Mouse (Mus musculus) heart, embryonic 13.5 days (tissue): ENCODE data around the gene Snap25. TPM values are rescaled to one million over a fixed set of nuclear protein-coding genes. Genes with fewer than 3 reads are reported as not detected.
A peak's percentile ranks its signal among the peaks of the same experiment; 100 is the strongest.

ENCODE experiments used
- ATAC-seq: fragments of 200-750 bp; cut with Nextera tagmentation; 2 replicates; pipeline ENCODE4 v1.8.0; 2017; ENCODE audit warnings: moderate TSS enrichment; ENCODE audit not compliant: insufficient number of reproducible peaks, low FRiP score, low TSS enrichment; ENCODE audit errors: extremely low read depth
- H3K27ac ChIP-seq: fragments of 300-500 bp; sonication (generic); replicated peaks from 2 replicates; pipeline ENCODE4 v1.5.1; 2015; ENCODE audit warnings: moderate library complexity, mild to moderate bottlenecking, inconsistent platforms
- H3K27me3 ChIP-seq: fragments of 300-500 bp; sonication (generic); replicated peaks from 2 replicates; pipeline ENCODE4 v1.6.1; 2015; ENCODE audit warnings: mild to moderate bottlenecking, inconsistent platforms
- H3K36me3 ChIP-seq: fragments of 300-500 bp; sonication (generic); 2 replicates; pipeline ENCODE4 v1.6.1; 2015; ENCODE audit warnings: mild to moderate bottlenecking, inconsistent platforms
- H3K4me1 ChIP-seq: fragments of 300-500 bp; sonication (generic); 2 replicates; pipeline ENCODE4 v1.6.1; 2015; ENCODE audit warnings: inconsistent platforms
- H3K4me2 ChIP-seq: fragments of 300-500 bp; sonication (generic); 2 replicates; pipeline ENCODE4 v1.6.1; 2015; ENCODE audit warnings: inconsistent platforms, mild to moderate bottlenecking, moderate library complexity
- H3K4me3 ChIP-seq: fragments of 300-500 bp; sonication (generic); 2 replicates; pipeline ENCODE4 v1.5.1; 2015; ENCODE audit warnings: moderate library complexity, mild to moderate bottlenecking, inconsistent platforms
- H3K9ac ChIP-seq: fragments of 300-500 bp; sonication (generic); 2 replicates; pipeline ENCODE4 v1.6.1; 2015; ENCODE audit warnings: inconsistent platforms, mild to moderate bottlenecking, moderate library complexity
- H3K9me3 ChIP-seq: fragments of 300-500 bp; sonication (generic); 2 replicates; pipeline ENCODE4 v1.6.1; 2016; ENCODE audit warnings: inconsistent platforms
- WGBS: fragments of 180-500 bp; shearing (Covaris S2); methylation state at CpG from one replicate; pipeline ENCODE4 v1.1.7; 2015; ENCODE audit warnings: mixed read lengths; 5-methylcytosine and 5-hydroxymethylcytosine counted together
- polyA plus RNA-seq: library from polyadenylated mRNA; unstranded; fragments of >200 nt; fragmentation: Nextera tagmentation; extraction: Ambion mirVana; gene quantifications from 2 replicates; pipeline ENCODE4 v1.2.1, GENCODE M21; 2015

Gene Snap25
- polyA plus RNA-seq, 1 experiment from 2014 or later, result 0.82 TPM

GRCm38 (mm10) chr2:136780268-136780667 lies 67.0 kb downstream of the Snap25 start:
- H3K4me1 ChIP-seq, result no peaks in the 10 kb centered on the region
- H3K27me3 ChIP-seq, result no peaks in the 10 kb centered on the region
- H3K4me3 ChIP-seq, result no peak overlapping the region
- no peaks in the 10 kb centered on the region for H3K9me3 ChIP-seq
- ATAC-seq, result no peak
- no peaks in the 10 kb centered on the region for H3K36me3 ChIP-seq
- no peak overlapping the region for H3K27ac ChIP-seq
- H3K4me2 ChIP-seq, result no peak overlapping the region
- no peak overlapping the region for H3K9ac ChIP-seq

- Histone ChIP-seq H3K27me3 (no peaks in the 10 kb centered on the region), H3K9me3 (no peaks in the 10 kb centered on the region), H3K27ac (no peak overlapping the region), H3K4me2 (no peak overlapping the region), H3K4me1 (no peaks in the 10 kb centered on the region), H3K36me3 (no peaks in the 10 kb centered on the region), H3K4me3 (no peak overlapping the region), H3K9ac (no peak overlapping the region)
- WGBS, result 81% methylated on average over 4 of the region's 4 CpGs
- ATAC-seq, result no peak
These were observed 71.1 kb downstream of the Snap25 start for GRCm38 (mm10) chr2:136784310-136784709.

- WGBS, result 55% methylated on average over 4 of the region's 4 CpGs
- Histone ChIP-seq H3K27ac (no peak overlapping the region), H3K9ac (no peak overlapping the region), H3K27me3 (no peaks in the 10 kb centered on the region), H3K4me2 (no peak overlapping the region), H3K4me1 (no peaks in the 10 kb centered on the region), H3K36me3 (no peaks in the 10 kb centered on the region), H3K9me3 (no peaks in the 10 kb centered on the region), H3K4me3 (no peak overlapping the region)
- ATAC-seq, result no peak
These were observed 75.1 kb downstream of the Snap25 start for GRCm38 (mm10) chr2:136788379-136788778.

GRCm38 (mm10) chr2:136796518-136796917 lies 83.3 kb downstream of the Snap25 start:
- WGBS, result 44% methylated on average over 1 of the region's 1 CpGs
- Histone ChIP-seq H3K27ac (no peak overlapping the region), H3K4me1 (no peaks in the 10 kb centered on the region), H3K4me2 (no peak overlapping the region), H3K9ac (no peak overlapping the region), H3K4me3 (no peak overlapping the region), H3K36me3 (no peaks in the 10 kb centered on the region), H3K27me3 (no peaks in the 10 kb centered on the region), H3K9me3 (no peaks in the 10 kb centered on the region)
- ATAC-seq, result no peak

GRCm38 (mm10) chr2:136798887-136799430 lies 85.7 kb downstream of the Snap25 start:
- H3K4me1 ChIP-seq, result no peaks in the 10 kb centered on the region
- no peak overlapping the region for H3K4me2 ChIP-seq
- 63% methylated on average over 2 of the region's 2 CpGs for WGBS
- H3K4me3 ChIP-seq, result no peak overlapping the region
- H3K27me3 ChIP-seq, result no peaks in the 10 kb centered on the region
- H3K36me3 ChIP-seq, result no peaks in the 10 kb centered on the region
- H3K27ac ChIP-seq, result no peak overlapping the region
- H3K9ac ChIP-seq, result no peak overlapping the region
- no peaks in the 10 kb centered on the region for H3K9me3 ChIP-seq
- no peak for ATAC-seq

- Histone ChIP-seq H3K4me1 (no peaks in the 10 kb centered on the region), H3K27ac (no peak overlapping the region), H3K36me3 (no peaks in the 10 kb centered on the region), H3K27me3 (no peaks in the 10 kb centered on the region), H3K4me3 (no peak overlapping the region), H3K9ac (no peak overlapping the region), H3K4me2 (no peak overlapping the region), H3K9me3 (no peaks in the 10 kb centered on the region)
- no peak for ATAC-seq
These were observed 87.8 kb downstream of the Snap25 start for GRCm38 (mm10) chr2:136801102-136801501.

- no peaks in the 10 kb centered on the region for H3K9me3 ChIP-seq
- H3K9ac ChIP-seq, result no peak overlapping the region
- H3K36me3 ChIP-seq, result no peaks in the 10 kb centered on the region
- ATAC-seq, result no peak
- H3K27me3 ChIP-seq, result no peaks in the 10 kb centered on the region
- no peak overlapping the region for H3K4me2 ChIP-seq
- H3K4me3 ChIP-seq, result no peak overlapping the region
- no peaks in the 10 kb centered on the region for H3K4me1 ChIP-seq
- no peak overlapping the region for H3K27ac ChIP-seq
- 39% methylated on average over 3 of the region's 3 CpGs for WGBS
These were observed 88.8 kb downstream of the Snap25 start for GRCm38 (mm10) chr2:136802076-136802475.

GRCm38 (mm10) chr2:136803142-136803541 lies 89.9 kb downstream of the Snap25 start:
- Histone ChIP-seq H3K4me1 (no peaks in the 10 kb centered on the region), H3K9me3 (no peaks in the 10 kb centered on the region), H3K4me2 (no peak overlapping the region), H3K36me3 (no peaks in the 10 kb centered on the region), H3K27me3 (no peaks in the 10 kb centered on the region), H3K4me3 (no peak overlapping the region), H3K27ac (no peak overlapping the region), H3K9ac (no peak overlapping the region)
- no peak for ATAC-seq
- WGBS, result 74% methylated on average over 7 of the region's 7 CpGs

- Histone ChIP-seq H3K4me1 (no peaks in the 10 kb centered on the region), H3K36me3 (no peaks in the 10 kb centered on the region), H3K4me3 (no peak overlapping the region), H3K9ac (no peak overlapping the region), H3K27ac (peak overlapping the region; percentile 8; the same call in 1 of the 2 replicates), H3K9me3 (no peaks in the 10 kb centered on the region), H3K4me2 (no peak overlapping the region), H3K27me3 (no peaks in the 10 kb centered on the region)
- no peak for ATAC-seq
- 63% methylated on average over 8 of the region's 8 CpGs for WGBS
These were observed 94.9 kb downstream of the Snap25 start for GRCm38 (mm10) chr2:136807992-136808726.

GRCm38 (mm10) chr2:136811331-136811730 lies 98.1 kb downstream of the Snap25 start:
- H3K9ac ChIP-seq, result no peak overlapping the region
- no peak overlapping the region for H3K27ac ChIP-seq
- no peaks in the 10 kb centered on the region for H3K36me3 ChIP-seq
- no peaks in the 10 kb centered on the region for H3K4me1 ChIP-seq
- H3K4me3 ChIP-seq, result no peak overlapping the region
- no peaks in the 10 kb centered on the region for H3K27me3 ChIP-seq
- WGBS, result 85% methylated on average over 1 of the region's 1 CpGs
- H3K4me2 ChIP-seq, result no peak overlapping the region
- no peaks in the 10 kb centered on the region for H3K9me3 ChIP-seq
- ATAC-seq, result no peak

GRCm38 (mm10) chr2:136816717-136817400 lies 103.6 kb downstream of the Snap25 start:
- no peaks in the 10 kb centered on the region for H3K4me1 ChIP-seq
- H3K27me3 ChIP-seq, result no peaks in the 10 kb centered on the region
- no peak overlapping the region for H3K27ac ChIP-seq
- H3K36me3 ChIP-seq, result no peaks in the 10 kb centered on the region
- H3K9ac ChIP-seq, result no peak overlapping the region
- H3K4me2 ChIP-seq, result no peak overlapping the region
- no peak for ATAC-seq
- WGBS, result 74% methylated on average over 9 of the region's 9 CpGs
- no peak overlapping the region for H3K4me3 ChIP-seq
- no peaks in the 10 kb centered on the region for H3K9me3 ChIP-seq
